Mouse (Mus musculus) A20 (cell line): Measurements from ENCODE around the gene Efemp2.
"Not testable (repeated sequence)": the region's sequence is repeated elsewhere in the genome, so short reads cannot be mapped to it uniquely, and the experiment has no call there.

Experiments used
- DNase-seq: peaks from one replicate; pipeline ENCODE4 v3.0.0-alpha.2; 2011; ENCODE audit warnings: low read depth, low spot score

Efemp2 gene

GRCm38 (mm10) chr19:5477004-5477667 is 3.4 kb downstream of the Efemp2 start:
- no peak for DNase-seq

GRCm38 (mm10) chr19:5477668-5478300 is 4.0 kb downstream of the Efemp2 start:
- DNase-seq, result no peak

DNA sequence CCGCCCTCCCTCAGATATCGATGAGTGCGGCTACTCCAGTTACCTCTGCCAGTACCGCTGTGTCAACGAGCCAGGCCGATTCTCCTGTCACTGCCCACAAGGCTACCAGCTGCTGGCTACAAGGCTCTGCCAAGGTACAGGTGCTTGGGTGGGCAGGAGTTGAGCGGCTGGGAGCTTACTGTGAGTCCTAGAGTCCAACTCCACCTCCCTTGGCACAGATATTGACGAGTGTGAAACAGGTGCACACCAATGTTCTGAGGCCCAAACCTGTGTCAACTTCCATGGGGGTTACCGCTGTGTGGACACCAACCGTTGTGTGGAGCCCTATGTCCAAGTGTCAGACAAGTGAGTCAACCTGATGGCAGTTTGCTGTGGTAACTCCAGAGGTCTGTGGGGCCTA is 6.3 kb downstream of the Efemp2 start:
- no peak for DNase-seq

DNA sequence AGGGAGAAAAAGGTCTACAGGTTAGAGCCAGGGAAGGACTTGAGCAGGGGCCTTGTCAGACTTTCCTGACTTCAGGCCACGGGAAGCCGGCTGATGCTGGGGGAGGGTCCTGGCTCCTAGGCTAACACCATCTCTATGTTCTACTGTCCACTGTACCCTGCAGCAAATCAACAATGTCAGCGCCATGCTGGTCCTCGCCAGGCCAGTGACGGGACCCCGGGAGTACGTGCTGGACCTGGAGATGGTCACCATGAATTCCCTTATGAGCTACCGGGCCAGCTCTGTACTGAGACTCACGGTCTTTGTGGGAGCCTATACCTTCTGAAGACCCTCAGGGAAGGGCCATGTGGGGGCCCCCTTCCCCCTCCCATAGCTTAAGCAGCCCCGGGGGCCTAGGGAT is 7.6 kb downstream of the Efemp2 start:
- no peak for DNase-seq

- DNase-seq, result no peak
Observed at GRCm38 (mm10) chr19:5483386-5484359, 9.9 kb downstream of the Efemp2 start.

DNA sequence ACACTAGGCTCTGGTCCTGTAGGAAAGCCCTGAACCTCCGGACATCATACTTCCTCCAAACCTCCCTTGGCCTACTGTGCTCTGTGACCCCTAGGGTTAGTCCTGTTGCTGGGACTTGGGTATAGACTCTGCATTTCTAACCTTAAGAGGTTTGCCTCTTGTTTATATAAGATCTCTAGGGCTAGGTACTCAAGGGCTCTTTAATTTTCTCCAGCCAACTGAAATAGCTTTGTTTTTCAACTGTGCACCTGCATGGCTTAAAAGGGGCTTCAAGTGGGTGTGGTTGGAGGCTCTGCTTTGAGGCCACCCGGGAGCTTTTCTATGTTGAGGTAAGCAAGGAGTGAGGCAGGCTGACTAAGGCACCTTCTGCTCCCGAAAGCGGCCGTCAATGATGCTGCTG is 10.7 kb downstream of the Efemp2 start:
- no peak for DNase-seq

GRCm38 (mm10) chr19:5485371-5485770 is 11.6 kb downstream of the Efemp2 start:
- no peak for DNase-seq

DNA sequence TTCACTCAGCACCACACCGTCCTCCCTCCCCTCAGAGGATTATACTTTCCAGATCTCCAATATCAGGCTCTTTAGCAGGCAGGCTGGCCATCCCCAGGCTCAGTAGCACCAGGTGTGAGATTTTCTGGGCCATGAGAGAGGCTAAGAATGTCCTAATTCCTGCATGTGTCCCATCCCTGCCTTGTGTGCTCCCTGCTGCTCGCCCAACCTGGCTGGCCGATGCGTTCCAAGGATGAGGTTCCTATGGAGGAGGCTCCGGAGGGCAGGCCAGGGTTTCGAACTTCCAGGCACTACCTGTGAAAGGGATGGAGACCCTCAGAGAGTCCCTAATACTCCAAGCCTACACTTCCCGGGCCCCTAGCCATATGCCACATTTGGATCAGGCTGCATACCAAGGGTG is 12.1 kb downstream of the Efemp2 start:
- DNase-seq, result no peak

DNA sequence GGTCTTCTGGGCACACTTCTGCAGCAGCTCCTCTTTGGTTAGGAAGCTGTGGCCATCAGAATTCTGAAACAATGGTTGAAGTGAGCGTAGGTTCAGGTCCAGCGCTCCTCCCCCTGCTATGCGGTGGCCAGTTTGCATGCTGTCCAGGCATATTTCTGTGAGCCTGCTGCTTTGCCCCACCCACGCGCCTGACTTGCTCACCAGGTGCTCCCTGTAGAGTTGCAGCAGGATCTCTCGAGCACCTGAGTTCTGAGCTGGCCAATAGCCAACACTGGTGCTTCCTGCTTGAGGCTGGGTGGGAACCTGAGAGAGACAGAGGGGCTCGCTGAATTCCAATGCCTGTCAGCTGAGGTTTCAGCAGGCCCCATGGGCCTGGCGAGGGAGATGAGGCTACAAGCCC is 12.5 kb downstream of the Efemp2 start:
- no peak for DNase-seq

- no peak for DNase-seq
Observed at GRCm38 (mm10) chr19:5486771-5487170, 13.0 kb downstream of the Efemp2 start.

GRCm38 (mm10) chr19:5487768-5488550 is 14.2 kb downstream of the Efemp2 start, which contains the start of gene Mus81:
TSS of gene Mus81 (minus strand) at chr19:5488402.
- DNase-seq, result peak; percentile 97

DNA sequence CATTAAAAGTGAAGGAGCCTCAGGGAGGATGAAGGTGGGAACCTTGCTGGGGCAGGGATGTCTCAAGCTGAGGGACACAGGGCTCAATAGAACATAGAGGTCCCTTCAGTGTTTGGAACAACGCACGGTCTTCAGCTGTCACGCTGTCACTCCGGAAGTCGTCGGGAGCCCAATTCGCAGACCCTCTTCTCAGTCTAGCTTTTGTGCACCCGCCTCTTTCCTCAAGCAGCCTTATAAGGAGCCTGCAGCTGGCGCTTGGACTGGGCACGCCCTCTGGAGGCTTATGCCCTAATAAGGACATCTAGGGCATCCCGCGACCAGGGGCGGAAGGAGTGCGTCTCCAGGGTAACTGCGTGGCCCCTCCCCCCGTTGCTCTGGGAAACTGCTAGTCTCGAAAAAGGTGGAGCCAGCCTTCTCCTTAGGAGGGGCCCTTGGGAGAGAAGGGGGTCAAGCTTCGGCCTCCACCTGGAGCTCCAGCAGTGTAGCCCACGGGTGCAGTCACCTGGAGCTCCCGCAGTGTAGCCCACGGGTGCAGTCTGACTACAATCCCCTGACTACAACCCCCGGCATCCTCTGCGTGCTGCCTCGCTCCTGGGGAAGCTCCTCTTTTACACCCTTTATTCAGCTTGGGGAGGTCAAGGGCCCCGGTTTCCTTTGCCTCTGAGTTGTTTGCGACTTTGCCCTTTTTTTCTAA is 15.3 kb downstream of the Efemp2 start:
- peak; percentile 100 for DNase-seq

GRCm38 (mm10) chr19:5489721-5490120 is 16.0 kb downstream of the Efemp2 start:
- DNase-seq, result not testable (repeated sequence)

- peak; percentile 98 for DNase-seq
Observed at GRCm38 (mm10) chr19:5490313-5490897, 16.7 kb downstream of the Efemp2 start, which contains the start of gene Cfl1. TSS of gene Cfl1 (plus strand) at chr19:5490455.

DNA sequence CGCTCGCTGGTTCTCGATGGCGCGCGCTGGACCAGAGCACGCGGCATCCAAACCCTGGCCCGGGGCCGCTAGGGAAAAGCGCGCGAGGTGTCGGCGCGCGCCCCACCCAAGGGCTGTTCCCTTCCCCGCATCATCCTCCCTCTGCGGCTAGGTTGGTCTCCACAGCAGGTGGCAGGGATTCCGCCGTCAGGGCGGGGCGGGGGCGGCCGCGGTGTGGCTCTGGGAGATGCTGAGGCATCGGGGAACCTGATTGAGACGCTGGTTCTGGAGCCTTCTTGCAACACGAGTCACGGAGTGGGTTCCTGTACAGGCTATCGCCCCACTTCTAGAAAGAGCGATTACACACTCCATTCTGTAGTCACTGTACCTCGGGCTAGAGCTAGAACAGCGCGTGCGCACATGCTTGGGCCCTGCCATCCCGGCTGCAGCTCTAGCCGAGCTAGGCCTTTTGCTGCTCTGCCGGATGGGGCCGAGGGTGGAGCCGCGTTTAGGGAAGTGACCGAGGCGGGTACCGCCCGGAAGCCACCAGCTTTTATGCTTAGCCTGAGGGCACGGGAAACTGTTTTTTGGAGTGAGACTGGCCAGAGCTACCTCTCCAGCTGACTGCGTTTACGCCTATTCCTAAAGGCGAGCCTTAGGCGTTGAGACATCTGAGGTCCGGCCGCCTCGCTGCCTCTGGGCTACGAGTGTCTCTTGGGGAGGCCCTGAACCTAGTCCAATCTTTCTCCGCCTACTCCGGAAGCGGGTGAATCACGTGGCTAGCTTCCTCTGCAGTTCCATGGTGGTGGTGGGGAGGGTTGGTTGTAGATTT is 17.3 kb downstream of the Efemp2 start:
- DNase-seq, result peak; percentile 95

GRCm38 (mm10) chr19:5492641-5493040 is 18.9 kb downstream of the Efemp2 start:
- no peak for DNase-seq

GRCm38 (mm10) chr19:5493301-5493721 is 19.6 kb downstream of the Efemp2 start:
- DNase-seq, result not testable (repeated sequence)

DNA sequence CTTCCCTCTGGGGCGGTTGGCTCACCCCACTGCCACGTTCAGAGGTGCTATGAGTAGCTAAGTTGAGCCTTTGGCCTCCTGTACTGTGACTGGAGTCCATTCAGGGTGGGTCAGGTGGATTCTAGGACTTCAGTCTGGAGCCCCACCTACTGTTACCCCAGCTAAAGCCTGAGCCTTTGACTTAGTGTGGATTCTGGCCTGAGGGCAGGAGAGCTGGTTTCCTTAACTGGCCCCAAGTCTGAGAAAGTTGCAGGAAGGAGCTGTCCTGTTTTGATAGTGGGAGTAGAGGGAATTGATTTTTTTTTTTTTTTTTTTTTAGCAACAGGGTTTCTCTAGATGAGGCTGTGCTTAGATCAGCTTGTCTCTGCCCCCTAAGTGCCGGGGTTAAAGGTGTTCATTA is 20.6 kb downstream of the Efemp2 start:
- no peak for DNase-seq

GRCm38 (mm10) chr19:5495353-5496051 is 21.7 kb downstream of the Efemp2 start:
- no peak for DNase-seq
